Mouse (Mus musculus) cortical plate, adult 2 months (tissue): Measurements from ENCODE around the gene Barhl1. TPM values are rescaled to one million over a fixed set of nuclear protein-coding genes. Genes with fewer than 3 reads are reported as not detected.

Experiments used
- H3K27ac ChIP-seq: fragments of 200-500 bp; 2 replicates; pipeline ENCODE4 v1.5.1; 2012; ENCODE audit warnings: low read length, control low read depth, inconsistent platforms; ENCODE audit not compliant: insufficient read depth
- H3K4me1 ChIP-seq: fragments of 200-500 bp; 2 replicates; pipeline ENCODE4 v1.6.1; 2011; ENCODE audit warnings: low read length; ENCODE audit not compliant: control insufficient read depth, insufficient read depth
- H3K4me3 ChIP-seq: fragments of 200-500 bp; 2 replicates; pipeline ENCODE4 v1.5.1; 2011; ENCODE audit warnings: mild to moderate bottlenecking, low read length, control low read depth; ENCODE audit not compliant: insufficient read depth
- CTCF ChIP-seq: fragments of 200-500 bp; IDR thresholded peaks from 2 replicates; pipeline ENCODE4 v1.5.1; 2011; ENCODE audit warnings: mild to moderate bottlenecking, control low read depth, low read length; ENCODE audit not compliant: insufficient read depth; ENCODE audit errors: extremely low read depth
- POLR2A ChIP-seq: fragments of 200-500 bp; IDR thresholded peaks from 2 replicates; pipeline ENCODE4 v1.6.1; 2011; ENCODE audit warnings: mild to moderate bottlenecking, low read length, control low read depth; ENCODE audit not compliant: insufficient read depth; ENCODE audit errors: extremely low read depth
- polyA plus RNA-seq: library from polyadenylated mRNA; depleted of rRNA; stranded (reverse); fragments of >200 nt; gene quantifications from 2 replicates; pipeline ENCODE4 v1.2.3, GENCODE M21; 2012; rRNA removed

The Barhl1 gene
- polyA plus RNA-seq, 1 experiment: 0.04 TPM

GRCm38 (mm10) chr2:28881275-28881674, 35.2 kb downstream of the Barhl1 start:
- Histone ChIP-seq H3K27ac (no peak overlapping the region), H3K4me1 (no peaks in the 10 kb centered on the region), H3K4me3 (no peak overlapping the region)
- TF ChIP-seq POLR2A: no peak
- no peak for TF ChIP-seq CTCF

GRCm38 (mm10) chr2:28875554-28875953, 40.9 kb downstream of the Barhl1 start:
- TF ChIP-seq POLR2A (no peak), CTCF (no peak)
- no peak overlapping the region for H3K27ac ChIP-seq
- no peaks in the 10 kb centered on the region for H3K4me1 ChIP-seq
- no peak overlapping the region for H3K4me3 ChIP-seq

GRCm38 (mm10) chr2:28867495-28867894, 49.0 kb downstream of the Barhl1 start:
- no peak overlapping the region for H3K27ac ChIP-seq
- H3K4me1 ChIP-seq: no peaks in the 10 kb centered on the region
- TF ChIP-seq CTCF (no peak), POLR2A (no peak)
- H3K4me3 ChIP-seq: no peak overlapping the region

- TF ChIP-seq POLR2A: no peak
- 0 out of 2 replicates have a peak, but pooled peaks have one; percentile 6 for TF ChIP-seq CTCF
- Histone ChIP-seq H3K4me1 (no peaks in the 10 kb centered on the region), H3K4me3 (no peak overlapping the region), H3K27ac (no peak overlapping the region)
Observed at GRCm38 (mm10) chr2:28863857-28864256, 52.6 kb downstream of the Barhl1 start.

GRCm38 (mm10) chr2:28860678-28861423, 55.6 kb downstream of the Barhl1 start:
- no peak for TF ChIP-seq POLR2A
- TF ChIP-seq CTCF: no peak
- Histone ChIP-seq H3K27ac (no peak overlapping the region), H3K4me1 (no peaks in the 10 kb centered on the region), H3K4me3 (no peak overlapping the region)

- H3K4me3 ChIP-seq: no peak overlapping the region
- H3K27ac ChIP-seq: no peak overlapping the region
- TF ChIP-seq CTCF: no peak
- TF ChIP-seq POLR2A: no peak
- no peaks in the 10 kb centered on the region for H3K4me1 ChIP-seq
Observed at GRCm38 (mm10) chr2:28859303-28859702, 57.2 kb downstream of the Barhl1 start.

Other genes starting within 250 kb of the Barhl1 start
- 0.29 and 0.38 TPM in 2 replicates for gene Spaca9, start 216.9 kb downstream of the Barhl1 start, polyA plus RNA-seq
- 2.2 and 2.7 TPM in 2 replicates for gene Ak8, start 216.5 kb downstream of the Barhl1 start, polyA plus RNA-seq
- gene Gtf3c4, start 76.3 kb downstream of the Barhl1 start, polyA plus RNA-seq: 12.6 and 12.9 TPM in 2 replicates
- gene Ddx31, start 76.3 kb downstream of the Barhl1 start, polyA plus RNA-seq: 4.9 and 5.7 TPM in 2 replicates
- 0.15 TPM in 1 of 2 replicates, not detected in the other for gene Cfap77, start 138.4 kb upstream of the Barhl1 start, polyA plus RNA-seq
- gene Ttf1, start 143.6 kb upstream of the Barhl1 start, polyA plus RNA-seq: 15.3 and 19.0 TPM in 2 replicates
- 13.7 and 14.2 TPM in 2 replicates for gene Setx, start 207.5 kb upstream of the Barhl1 start, polyA plus RNA-seq